Mouse (Mus musculus) heart, postnatal 0 days (tissue): ENCODE measurements around the gene Crtc2. TPM values are rescaled to one million over a fixed set of nuclear protein-coding genes. Genes with fewer than 3 reads are reported as not detected.

Source experiments
- ATAC-seq: fragments of 200-750 bp; cut with Nextera tagmentation; 2 replicates; pipeline ENCODE4 v1.8.0; 2017; ENCODE audit warnings: low read depth, moderate number of reproducible peaks, moderate library complexity; ENCODE audit not compliant: insufficient read depth
- DNase-seq: peaks from one replicate; pipeline ENCODE4 v3.0.0-alpha.2; 2016; ENCODE audit warnings: low spot score
- H3K27ac ChIP-seq: fragments of 300-500 bp; sonication (generic); 2 replicates; pipeline ENCODE4 v1.5.1; 2014; ENCODE audit warnings: low read depth, mild to moderate bottlenecking
- H3K27me3 ChIP-seq: fragments of 300-500 bp; sonication (generic); 2 replicates; pipeline ENCODE4 v1.6.1; 2014; ENCODE audit warnings: low read length, mixed read lengths; ENCODE audit not compliant: control insufficient read depth, insufficient read depth
- H3K36me3 ChIP-seq: fragments of 300-500 bp; sonication (generic); replicated peaks from 2 replicates; pipeline ENCODE4 v1.6.1; 2014; ENCODE audit warnings: low read length, mixed read lengths; ENCODE audit not compliant: control insufficient read depth, insufficient read depth
- H3K4me1 ChIP-seq: fragments of 300-500 bp; sonication (generic); 2 replicates; pipeline ENCODE4 v1.6.1; 2014; ENCODE audit warnings: antibody characterized with exemption; ENCODE audit not compliant: control insufficient read depth, insufficient read depth
- H3K4me2 ChIP-seq: fragments of 300-500 bp; sonication (generic); 2 replicates; pipeline ENCODE4 v1.6.1; 2014; ENCODE audit warnings: low read depth, mild to moderate bottlenecking, low read length, moderate library complexity
- H3K4me3 ChIP-seq: fragments of 300-500 bp; sonication (generic); 2 replicates; pipeline ENCODE4 v1.5.1; 2014; ENCODE audit warnings: low read depth, low read length
- H3K9ac ChIP-seq: fragments of 300-500 bp; sonication (generic); replicated peaks from 2 replicates; pipeline ENCODE4 v1.6.1; 2014; ENCODE audit warnings: low read depth, low read length, mixed read lengths
- H3K9me3 ChIP-seq: fragments of 300-500 bp; sonication (generic); replicated peaks from 2 replicates; pipeline ENCODE4 v1.6.1; 2016; ENCODE audit warnings: low read length; ENCODE audit not compliant: control insufficient read depth
- CTCF ChIP-seq: IDR thresholded peaks from 2 replicates; pipeline ENCODE4 v1.5.1; 2016; ENCODE audit warnings: antibody characterized with exemption, control low read depth, low read depth
- EP300 ChIP-seq: IDR thresholded peaks from 2 replicates; pipeline ENCODE4 v1.6.1; 2016; ENCODE audit warnings: antibody characterized with exemption, low read depth
- WGBS: fragments of 180-500 bp; shearing (Covaris S2); extraction: QIAGEN DNeasy Blood & Tissue Kit; methylation state at CpG from one replicate; pipeline ENCODE4 v1.1.7; 2014; 5-methylcytosine and 5-hydroxymethylcytosine counted together
- polyA plus RNA-seq: library from polyadenylated mRNA; unstranded; fragments of >200 nt; fragmentation: Nextera tagmentation; extraction: Ambion mirVana; gene quantifications from 2 replicates; pipeline ENCODE4 v1.2.1, GENCODE M21; 2015
- total RNA-seq: library from RNA; depleted of rRNA; stranded (reverse); fragments of >200 nt; gene quantifications from 2 replicates; pipeline ENCODE4 v1.2.3, GENCODE M21; 2014; ENCODE audit warnings: low replicate concordance; rRNA removed

The Crtc2 gene
- 11.6 and 17.8 TPM in 2 replicates for total RNA-seq
- 6.3 and 7.2 TPM in 2 replicates for polyA plus RNA-seq

GRCm38 (mm10) chr3:90253653-90254418, at the start of gene Crtc2:
Gene Crtc2, plus strand, starts transcription at chr3:90254163.
- H3K27me3 ChIP-seq, result no peaks in the 10 kb centered on the region
- H3K9ac ChIP-seq, result peak within 1 kb of the TSS; percentile 79
- peak within 1 kb of the TSS; percentile 77 for H3K4me2 ChIP-seq
- H3K27ac ChIP-seq, result peak within 1 kb of the TSS; percentile 88
- no peaks in the 10 kb centered on the region for H3K9me3 ChIP-seq
- WGBS, result 1% methylated on average over 38 of the region's 40 CpGs
- DNase-seq (peak; percentile 99), ATAC-seq (peak; percentile 97)
- H3K4me1 ChIP-seq, result peaks cover 9% of the 10 kb centered on the region
- peak within 1 kb of the TSS; percentile 82 for H3K4me3 ChIP-seq
- TF ChIP-seq EP300, result peak; percentile 40; the same call in 1 of the 2 replicates
- TF ChIP-seq CTCF, result no peak
- peaks cover 39% of the 10 kb centered on the region for H3K36me3 ChIP-seq

GRCm38 (mm10) chr3:90204582-90204981, 49.4 kb upstream of the Crtc2 start:
- DNase-seq, result no peak
- Histone ChIP-seq H3K4me2 (no peak overlapping the region), H3K36me3 (peaks cover 17% of the 10 kb centered on the region; the same call in 1 of the 2 replicates), H3K4me1 (no peaks in the 10 kb centered on the region), H3K4me3 (no peak overlapping the region), H3K9ac (no peak overlapping the region), H3K27ac (no peak overlapping the region), H3K9me3 (no peaks in the 10 kb centered on the region), H3K27me3 (no peaks in the 10 kb centered on the region)
- 93% methylated on average over 2 of the region's 2 CpGs for WGBS
- ATAC-seq, result no peak
- TF ChIP-seq CTCF (no peak), EP300 (no peak)

- peaks cover 46% of the 10 kb centered on the region for H3K36me3 ChIP-seq
- no peak overlapping the region for H3K4me2 ChIP-seq
- H3K4me1 ChIP-seq, result peaks cover 15% of the 10 kb centered on the region
- H3K9me3 ChIP-seq, result no peaks in the 10 kb centered on the region
- ATAC-seq (no peak), DNase-seq (no peak)
- no peak for TF ChIP-seq CTCF
- TF ChIP-seq EP300, result no peak
- peak overlapping the region; percentile 39; the same call in 1 of the 2 replicates for H3K27ac ChIP-seq
- H3K27me3 ChIP-seq, result no peaks in the 10 kb centered on the region
- WGBS, result 86% methylated on average over 2 of the region's 2 CpGs
- no peak overlapping the region for H3K9ac ChIP-seq
- no peak overlapping the region for H3K4me3 ChIP-seq
Observed at GRCm38 (mm10) chr3:90208662-90209061, 45.3 kb upstream of the Crtc2 start.

GRCm38 (mm10) chr3:90209908-90210566, 43.9 kb upstream of the Crtc2 start:
- no peak overlapping the region for H3K4me3 ChIP-seq
- 91% methylated on average over 5 of the region's 5 CpGs for WGBS
- H3K4me2 ChIP-seq, result no peak overlapping the region
- H3K27ac ChIP-seq, result no peak overlapping the region
- H3K4me1 ChIP-seq, result peaks cover 18% of the 10 kb centered on the region
- H3K9ac ChIP-seq, result no peak overlapping the region
- H3K27me3 ChIP-seq, result no peaks in the 10 kb centered on the region
- peaks cover 46% of the 10 kb centered on the region for H3K36me3 ChIP-seq
- no peak for TF ChIP-seq CTCF
- no peak for TF ChIP-seq EP300
- DNase-seq (no peak), ATAC-seq (no peak)
- no peaks in the 10 kb centered on the region for H3K9me3 ChIP-seq

- DNase-seq, result no peak
- peak overlapping the region; percentile 14; the same call in 1 of the 2 replicates for H3K27ac ChIP-seq
- peaks cover 18% of the 10 kb centered on the region for H3K4me1 ChIP-seq
- no peak for TF ChIP-seq EP300
- no peak for TF ChIP-seq CTCF
- WGBS, result 64% methylated on average over 13 of the region's 13 CpGs
- H3K36me3 ChIP-seq, result peaks cover 46% of the 10 kb centered on the region
- no peaks in the 10 kb centered on the region for H3K9me3 ChIP-seq
- H3K27me3 ChIP-seq, result no peaks in the 10 kb centered on the region
- peak overlapping the region; percentile 99 for H3K4me3 ChIP-seq
- H3K4me2 ChIP-seq, result peak overlapping the region; percentile 93
- no peak for ATAC-seq
- H3K9ac ChIP-seq, result peak overlapping the region; percentile 97; the same call in 1 of the 2 replicates
Observed at GRCm38 (mm10) chr3:90211475-90212398, 42.2 kb upstream of the Crtc2 start.
